Mouse (Mus musculus) adrenal gland, postnatal 10 days (tissue): Measurements from ENCODE around the gene Synj1. TPM values are rescaled to one million over a fixed set of nuclear protein-coding genes. Genes with fewer than 3 reads are reported as not detected.

ENCODE experiments used
- DNase-seq: peaks from one replicate; pipeline ENCODE4 v3.0.0; 2021; ENCODE audit warnings: mixed read lengths
- long read RNA-seq, 2 experiments: library from polyadenylated mRNA; stranded (forward); transcript quantifications; one replicate each; pipeline ENCODE4 v2.0.0; 2021
- total RNA-seq, 2 experiments: library from RNA; stranded (reverse); gene quantifications; 2 replicates each; pipeline ENCODE4 v1.2.3; 2021

The Synj1 gene
- 10 to 100 TPM; 30.1 to 30.2 TPM for total RNA-seq
- long read RNA-seq, experiment 1, partial matches to known transcripts, result 1 of 4 reads
- long read RNA-seq, experiment 1, other reads (novel, unspliced or antisense), result 3 of 4 reads
- long read RNA-seq, experiment 2, partial matches to known transcripts, result 1 of 6 reads
- long read RNA-seq, experiment 2, other reads (novel, unspliced or antisense), result 4 of 6 reads

GRCm38 (mm10) chr16:91011021-91011683, at the start of gene Synj1:
TSS of gene Synj1 (minus strand) at chr16:91011308.
- peak; percentile 92 for DNase-seq

GRCm38 (mm10) chr16:91057741-91058140, 46.6 kb upstream of the Synj1 start:
- DNase-seq, result no peak

GRCm38 (mm10) chr16:91057261-91057660, 46.2 kb upstream of the Synj1 start:
- DNase-seq, result no peak

- DNase-seq, result no peak
Observed at GRCm38 (mm10) chr16:91056043-91056821, 45.1 kb upstream of the Synj1 start.

- DNase-seq, result no peak
Observed at GRCm38 (mm10) chr16:91055150-91055549, 44.0 kb upstream of the Synj1 start.

GRCm38 (mm10) chr16:91053599-91053998, 42.5 kb upstream of the Synj1 start:
- DNase-seq, result no peak

GRCm38 (mm10) chr16:91045511-91045910, 34.4 kb upstream of the Synj1 start:
- peak; percentile 50 for DNase-seq

GRCm38 (mm10) chr16:91044270-91045182, 33.4 kb upstream of the Synj1 start, which contains the start of gene Paxbp1:
TSS of gene Paxbp1 (minus strand) at chr16:91044543.
- DNase-seq, result peak; percentile 100

GRCm38 (mm10) chr16:91043461-91044248, 32.5 kb upstream of the Synj1 start:
- DNase-seq, result peak; percentile 70

- DNase-seq, result peak; percentile 48
Observed at GRCm38 (mm10) chr16:91042640-91043039, 31.5 kb upstream of the Synj1 start.

- DNase-seq, result no peak
Observed at GRCm38 (mm10) chr16:91035866-91036265, 24.8 kb upstream of the Synj1 start.

GRCm38 (mm10) chr16:91030751-91031150, 19.6 kb upstream of the Synj1 start:
- DNase-seq, result no peak

GRCm38 (mm10) chr16:91029901-91030300, 18.8 kb upstream of the Synj1 start:
- DNase-seq, result no peak

GRCm38 (mm10) chr16:91029161-91029743, 18.1 kb upstream of the Synj1 start:
- DNase-seq, result no peak

- DNase-seq, result no peak
Observed at GRCm38 (mm10) chr16:91026290-91026689, 15.2 kb upstream of the Synj1 start.

GRCm38 (mm10) chr16:91023384-91023783, 12.3 kb upstream of the Synj1 start:
- peak; percentile 23 for DNase-seq

- no peak for DNase-seq
Observed at GRCm38 (mm10) chr16:91020842-91021483, 9.9 kb upstream of the Synj1 start.

- DNase-seq, result no peak
Observed at GRCm38 (mm10) chr16:91019476-91019875, 8.4 kb upstream of the Synj1 start.

GRCm38 (mm10) chr16:91015761-91016160, 4.7 kb upstream of the Synj1 start:
- DNase-seq, result no peak

GRCm38 (mm10) chr16:91011847-91012246, 739 bp upstream of the Synj1 start:
- DNase-seq, result no peak
